Mouse (Mus musculus) hematopoietic stem cell, adult 5-6 weeks (primary cell): Measurements from ENCODE around the gene Adgre5. TPM values are rescaled to one million over a fixed set of nuclear protein-coding genes. Genes with fewer than 3 reads are reported as not detected.

ENCODE experiments used
- ATAC-seq, 2 experiments: fragments of 125-278 bp in 1 of 2; replicated peaks in 1 of 2; 2 replicates each; pipeline ENCODE4 v1.8.0; 2016 to 2017; ENCODE audit warnings: inconsistent platforms in 2 of 2, mild to moderate bottlenecking in 2 of 2, moderate number of reproducible peaks in 2 of 2, low read depth in 1 of 2, moderate TSS enrichment in 1 of 2; ENCODE audit not compliant: low FRiP score in 2 of 2, poor library complexity in 2 of 2, severe bottlenecking in 2 of 2, insufficient read depth in 1 of 2, low TSS enrichment in 1 of 2
- total RNA-seq: library from RNA; stranded (forward); fragments of 172-1452, 232-1000 nt; gene quantifications from 2 replicates; pipeline ENCODE4 v1.2.3, GENCODE M21; 2017

Gene Adgre5
- total RNA-seq, 1 experiment from 2014 or later = 24.9 TPM

GRCm38 (mm10) chr8:83700423-83701085 lies 40.6 kb downstream of the Adgre5 start:
- ATAC-seq = no peak

GRCm38 (mm10) chr8:83699566-83699965 lies 41.6 kb downstream of the Adgre5 start:
- ATAC-seq = no peak

- peak; percentile 33 to 51 for ATAC-seq
Measured at GRCm38 (mm10) chr8:83698661-83699453, 42.3 kb downstream of the Adgre5 start, which contains the start of gene Pkn1. Gene Pkn1, minus strand, starts transcription at chr8:83699179.

GRCm38 (mm10) chr8:83698291-83698660 lies 42.9 kb downstream of the Adgre5 start:
- peak; percentile 31 to 57; a peak in 2 of 4 replicates for ATAC-seq

DNA sequence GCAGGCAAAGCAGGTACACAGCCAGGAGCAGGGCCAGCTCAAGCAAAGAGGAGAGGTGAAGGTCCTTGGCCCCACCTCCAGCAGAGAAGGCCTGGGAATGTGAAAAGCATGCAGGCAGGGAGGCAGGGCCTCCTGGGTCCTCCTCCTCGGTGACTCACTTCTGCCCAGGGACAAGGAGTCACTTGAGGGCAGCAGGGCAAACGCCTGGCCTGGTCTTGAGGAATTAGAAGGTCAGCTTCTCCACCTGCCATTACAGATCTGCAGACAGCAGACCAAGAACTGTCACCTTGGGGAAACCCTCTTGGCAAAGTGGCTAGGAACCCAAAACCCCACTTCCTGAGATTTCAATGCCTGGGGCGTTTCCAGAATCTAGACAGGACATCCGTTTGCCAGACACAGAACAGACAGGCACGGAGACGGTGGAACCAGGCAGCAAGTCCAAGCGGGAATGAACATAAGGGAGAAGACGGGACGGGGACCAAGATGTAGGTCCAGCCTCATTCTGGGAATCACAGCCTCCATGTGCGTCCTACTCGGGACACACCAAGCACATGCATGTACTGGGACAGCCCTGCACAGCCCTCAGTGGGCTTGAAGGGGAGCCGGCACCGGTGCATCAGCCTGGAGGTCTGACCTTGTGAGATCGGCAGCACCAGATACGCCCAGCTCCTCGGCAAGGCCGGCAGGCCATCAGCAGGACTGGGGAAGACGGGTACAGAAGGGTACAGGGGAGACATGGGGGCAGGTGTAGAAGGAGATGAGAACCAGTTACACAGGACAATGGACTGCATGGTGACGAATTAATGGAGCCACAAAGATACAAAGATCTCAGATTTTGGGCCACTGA lies 43.5 kb downstream of the Adgre5 start:
- no peak for ATAC-seq

DNA sequence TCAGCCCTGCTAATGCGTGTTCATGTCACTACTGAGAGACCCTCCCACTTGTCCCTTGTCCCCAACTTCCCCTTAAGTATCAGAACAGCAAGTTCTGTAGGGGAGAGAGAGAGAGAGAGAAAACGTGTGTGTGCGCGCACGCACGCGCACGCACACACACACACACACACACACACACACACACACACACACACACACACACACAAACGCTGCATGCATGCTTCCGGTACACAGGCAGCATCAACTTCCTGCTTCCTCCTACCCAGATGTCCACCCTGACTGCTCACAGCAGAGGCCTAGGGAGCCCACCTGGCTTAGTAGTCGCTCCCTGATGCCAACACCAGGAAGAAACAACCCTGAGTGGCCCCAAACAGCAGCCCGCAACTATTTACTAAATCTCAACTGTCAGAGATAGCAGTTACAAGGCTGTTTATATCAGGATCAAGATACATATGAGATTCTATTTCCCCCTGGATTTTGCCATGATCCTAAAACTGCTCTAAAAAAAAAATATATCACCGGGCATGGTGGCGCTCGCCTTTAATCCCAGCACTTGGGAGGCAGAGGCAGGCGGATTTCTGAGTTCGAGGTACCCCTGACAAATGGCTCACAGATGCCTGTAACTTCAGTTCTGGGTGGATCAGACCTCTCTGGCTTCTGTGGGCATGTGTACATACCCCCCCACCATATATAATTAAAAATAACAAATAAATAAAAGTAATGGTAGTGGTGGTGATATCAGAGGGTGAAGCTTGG lies 45.6 kb downstream of the Adgre5 start:
- peak; percentile 24 to 31; a peak in 1 of 4 replicates for ATAC-seq

- ATAC-seq = no peak
Measured at GRCm38 (mm10) chr8:83694369-83695160, 46.6 kb downstream of the Adgre5 start.

- ATAC-seq = peak in 1 of 2 experiments; percentile 52; a peak in 2 of 4 replicates
Measured at GRCm38 (mm10) chr8:83693609-83694236, 47.4 kb downstream of the Adgre5 start.

DNA sequence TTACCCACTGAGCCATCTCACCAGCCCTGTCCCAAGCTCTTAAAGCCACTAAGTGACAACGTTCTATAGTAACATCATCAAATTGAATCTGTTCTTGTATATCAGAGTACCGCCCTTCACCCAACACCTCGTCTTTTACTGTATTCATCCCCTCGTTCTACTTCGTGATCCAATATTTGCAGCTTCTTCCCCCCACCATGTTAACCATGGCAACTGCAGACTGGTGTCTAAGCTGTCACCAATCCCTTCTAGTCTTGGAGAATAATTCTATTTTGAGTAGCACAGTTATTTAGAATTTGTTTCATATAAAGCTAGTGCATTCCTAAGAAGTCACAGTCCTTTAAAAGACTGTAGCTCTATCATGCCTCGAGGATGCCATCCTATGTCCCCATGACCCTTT lies 51.9 kb downstream of the Adgre5 start:
- no peak for ATAC-seq

- no peak for ATAC-seq
Measured at GRCm38 (mm10) chr8:83684517-83684916, 56.6 kb downstream of the Adgre5 start.

DNA sequence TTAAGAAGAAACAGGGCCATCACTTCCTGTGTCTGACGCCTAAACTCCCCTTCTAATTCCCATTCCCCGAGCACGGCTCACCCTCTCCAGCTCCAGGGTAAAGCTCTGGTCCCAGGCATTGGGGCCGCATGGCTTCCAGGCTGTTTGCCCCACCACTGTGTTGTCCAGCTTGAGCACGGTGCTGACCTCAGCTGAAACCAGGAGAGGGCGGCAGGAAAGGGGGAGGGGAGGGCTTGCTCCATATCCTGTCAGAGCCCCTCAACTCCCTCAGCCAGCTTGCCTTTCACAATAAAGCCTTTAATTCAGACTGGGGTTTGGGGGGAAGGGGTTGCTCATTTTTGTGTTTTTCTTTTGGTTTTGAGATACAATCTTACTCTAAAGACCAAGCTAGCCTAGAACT lies 60.0 kb downstream of the Adgre5 start:
- no peak for ATAC-seq

- ATAC-seq = no peak
Measured at GRCm38 (mm10) chr8:83680603-83681002, 60.5 kb downstream of the Adgre5 start.

DNA sequence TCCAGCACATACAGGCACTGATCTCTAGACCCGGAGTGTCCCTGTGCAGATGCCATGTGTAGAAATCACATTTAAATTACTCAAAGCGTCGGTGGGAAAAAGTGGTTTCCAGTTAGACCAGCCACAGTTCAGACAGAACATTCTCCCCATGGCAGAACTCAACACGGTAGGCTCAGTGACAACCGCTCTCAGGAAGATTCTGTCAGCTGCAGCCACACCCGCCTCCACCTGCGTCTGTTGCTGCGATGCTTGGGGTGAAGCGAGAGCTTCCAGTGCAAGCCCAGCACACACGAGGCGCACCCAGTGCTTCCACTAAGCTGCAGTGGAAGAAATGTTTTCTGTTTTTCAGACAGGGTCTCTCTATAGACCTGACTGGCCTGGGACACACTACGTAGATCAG lies 61.3 kb downstream of the Adgre5 start:
- ATAC-seq = no peak

DNA sequence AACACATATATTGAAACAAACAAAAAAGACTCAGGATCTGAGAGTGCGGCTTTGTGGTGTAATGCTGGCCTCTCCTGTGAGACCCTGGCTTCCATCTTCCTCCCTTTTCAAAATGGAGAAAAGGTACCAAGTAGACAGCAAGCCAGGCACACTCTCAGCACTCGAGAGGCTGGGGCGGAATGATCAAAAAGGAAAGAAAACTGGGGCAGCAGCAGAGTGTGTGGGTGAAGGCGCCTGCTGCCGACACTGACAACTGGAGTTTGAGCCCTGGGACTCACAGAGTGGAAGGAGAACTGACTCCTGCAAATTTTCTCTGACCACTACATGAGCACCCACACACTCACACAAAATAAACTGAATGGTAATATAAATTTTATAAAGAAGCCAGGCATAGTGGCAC lies 66.6 kb downstream of the Adgre5 start:
- no peak for ATAC-seq
